Mouse (Mus musculus): Measurements from ENCODE around the gene Olfr613. TPM values are rescaled to one million over a fixed set of nuclear protein-coding genes. Genes with fewer than 3 reads are reported as not detected.
"Not testable (repeated sequence)": the region's sequence is repeated elsewhere in the genome, so short reads cannot be mapped to it uniquely, and the experiment has no call there.

Olfr613 gene
- polyA plus RNA-seq (2012; rRNA removed), result not detected in 2 replicates

DNA sequence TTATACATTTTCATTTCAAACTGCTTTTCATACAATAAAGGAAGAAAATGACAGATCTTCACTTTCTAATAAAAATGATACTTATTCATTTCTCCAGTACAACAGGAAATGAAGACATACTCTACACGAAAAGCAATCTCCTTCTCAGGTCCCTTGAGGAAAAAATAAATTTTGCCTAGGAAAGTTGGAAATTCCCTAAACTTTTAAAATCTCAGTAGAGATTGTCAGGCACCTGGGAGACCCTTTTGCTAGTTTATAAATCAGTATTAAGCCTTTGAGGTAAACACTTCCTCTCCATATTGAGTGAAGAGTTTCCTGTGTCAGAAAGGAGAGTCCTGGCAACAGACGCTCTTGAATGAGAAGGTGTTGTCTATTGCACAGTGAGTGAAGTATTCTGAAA is at the start of gene Olfr613:
Gene Olfr613, plus strand, starts transcription at position 301 of the 400 bp plus-strand sequence.
- no peak for TF ChIP-seq POLR2A (IDR thresholded peaks at IDR 0.05; ENCODE audit: low read depth, low read length)
- TF ChIP-seq CTCF (IDR thresholded peaks at IDR 0.05; ENCODE audit: extremely low read depth, insufficient read depth, insufficient read length, insufficient replicate concordance), result no peak
- Histone ChIP-seq H3K36me3 (ENCODE audit: control insufficient read depth, insufficient read depth, low read length) (no peaks in the 10 kb centered on the region), H3K4me3 (ENCODE audit: extremely low read depth, insufficient read depth, insufficient read length) (no peak within 1 kb of the TSS), H3K4me1 (ENCODE audit: control insufficient read depth, insufficient read depth, insufficient read length) (no peaks in the 10 kb centered on the region), H3K27ac (ENCODE audit: insufficient read depth, low read length) (no peak within 1 kb of the TSS), H3K27me3 (ENCODE audit: control insufficient read depth, insufficient read depth, low read length) (no peaks in the 10 kb centered on the region)
- WGBS, result 44% methylated on average over 2 of the region's 2 CpGs
- no peak for DNase-seq (ENCODE audit: low read depth in 1 of 2, low spot score in 2 of 2)

DNA sequence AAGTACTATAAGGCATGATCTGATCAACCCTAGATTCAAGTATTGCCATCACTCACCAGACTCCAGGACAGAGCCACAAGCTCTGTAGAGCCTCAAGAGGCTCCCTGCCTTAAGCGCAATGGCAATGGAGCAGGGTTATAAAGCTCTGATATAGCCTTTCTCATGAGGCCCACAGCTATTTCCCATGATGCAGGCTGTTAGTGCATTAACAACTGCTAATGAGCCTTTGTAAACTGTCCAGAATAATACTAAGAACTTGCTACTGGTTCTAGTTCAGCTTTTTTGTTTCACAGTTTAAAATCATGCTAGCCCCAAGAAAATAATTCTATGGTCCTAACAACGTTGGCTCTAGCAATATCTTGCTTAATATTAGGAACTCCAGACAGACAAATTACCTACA is 35.9 kb upstream of the Olfr613 start, which contains the start of gene Olfr610:
Gene Olfr610, minus strand, starts transcription at position 101 of the 400 bp plus-strand sequence.
- 89% methylated on average over 2 of the region's 2 CpGs for WGBS
- H3K36me3 ChIP-seq (ENCODE audit: control insufficient read depth, insufficient read depth, low read length), result no peaks in the 10 kb centered on the region
- TF ChIP-seq CTCF (IDR thresholded peaks at IDR 0.05; ENCODE audit: extremely low read depth, insufficient read depth, insufficient read length, insufficient replicate concordance) (no peak), POLR2A (IDR thresholded peaks at IDR 0.05; ENCODE audit: low read depth, low read length) (no peak)
- DNase-seq (ENCODE audit: low read depth in 1 of 2, low spot score in 2 of 2), result no peak
- no peak within 1 kb of the TSS for H3K27ac ChIP-seq (ENCODE audit: insufficient read depth, low read length)
- no peaks in the 10 kb centered on the region for H3K27me3 ChIP-seq (ENCODE audit: control insufficient read depth, insufficient read depth, low read length)
- H3K4me3 ChIP-seq (ENCODE audit: extremely low read depth, insufficient read depth, insufficient read length), result no peak within 1 kb of the TSS
- H3K4me1 ChIP-seq (ENCODE audit: control insufficient read depth, insufficient read depth, insufficient read length), result no peaks in the 10 kb centered on the region

DNA sequence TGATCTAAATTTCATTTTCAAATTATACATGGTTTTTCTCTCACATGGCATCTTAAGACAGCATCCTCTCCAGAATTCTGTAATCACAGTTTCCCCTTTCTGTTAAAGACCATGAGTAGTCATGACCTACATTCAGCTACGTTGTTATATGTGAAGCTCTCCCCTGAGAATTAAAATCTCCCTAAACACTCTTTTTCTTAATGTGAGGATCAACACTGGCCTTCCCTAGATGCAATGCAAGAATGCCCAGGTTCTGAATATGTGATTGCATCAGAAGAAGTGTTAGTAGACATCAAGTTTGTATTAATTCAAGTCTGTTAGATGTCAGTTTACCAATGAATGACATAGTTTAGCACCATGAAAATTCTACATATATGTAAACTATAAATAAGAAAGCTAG is 27.1 kb upstream of the Olfr613 start, which contains the start of gene Olfr611:
Gene Olfr611, minus strand, starts transcription at position 101 of the 400 bp plus-strand sequence.
- H3K27ac ChIP-seq (ENCODE audit: insufficient read depth, low read length); H3K36me3 ChIP-seq (ENCODE audit: control insufficient read depth, insufficient read depth, low read length); DNase-seq (ENCODE audit: low read depth in 1 of 2, low spot score in 2 of 2); H3K4me3 ChIP-seq (ENCODE audit: extremely low read depth, insufficient read depth, insufficient read length); H3K4me1 ChIP-seq (ENCODE audit: control insufficient read depth, insufficient read depth, insufficient read length); H3K27me3 ChIP-seq (ENCODE audit: control insufficient read depth, insufficient read depth, low read length): not testable (repeated sequence)
- 56% methylated on average over 1 of the region's 1 CpGs for whole genome bisulfite sequencing

DNA sequence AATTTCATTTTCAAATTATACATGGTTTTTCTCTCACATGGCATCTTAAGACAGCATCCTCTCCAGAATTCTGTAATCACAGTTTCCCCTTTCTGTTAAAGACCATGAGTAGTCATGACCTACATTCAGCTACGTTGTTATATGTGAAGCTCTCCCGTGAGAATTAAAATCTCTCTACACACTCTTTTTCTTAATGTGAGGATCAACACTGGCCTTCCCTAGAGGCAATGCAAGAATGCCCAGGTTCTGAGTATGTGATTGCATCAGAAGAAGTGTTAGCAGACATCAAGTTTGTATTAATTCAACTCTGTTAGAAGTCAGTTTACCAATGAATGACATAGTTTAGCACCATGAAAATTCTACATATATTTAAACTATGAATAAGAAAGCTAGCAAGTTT is 5.3 kb upstream of the Olfr613 start, which contains the start of gene Olfr612:
Gene Olfr612, minus strand, starts transcription at position 101 of the 400 bp plus-strand sequence.
- not testable (repeated sequence) for H3K4me1 ChIP-seq (ENCODE audit: control insufficient read depth, insufficient read depth, insufficient read length); DNase-seq (ENCODE audit: low read depth in 1 of 2, low spot score in 2 of 2); H3K4me3 ChIP-seq (ENCODE audit: extremely low read depth, insufficient read depth, insufficient read length); H3K27me3 ChIP-seq (ENCODE audit: control insufficient read depth, insufficient read depth, low read length); H3K27ac ChIP-seq (ENCODE audit: insufficient read depth, low read length); H3K36me3 ChIP-seq (ENCODE audit: control insufficient read depth, insufficient read depth, low read length)
- WGBS, result 84% methylated on average over 2 of the region's 2 CpGs

GRCm38 (mm10) chr7:103555779-103556178 is 7.9 kb downstream of the Olfr613 start, which contains the start of gene Olfr615:
TSS of gene Olfr615 (plus strand) at chr7:103556079.
- 88% methylated on average over 2 of the region's 2 CpGs for WGBS
- no peaks in the 10 kb centered on the region for H3K4me1 ChIP-seq (ENCODE audit: control insufficient read depth, insufficient read depth, insufficient read length)
- DNase-seq (ENCODE audit: low read depth in 1 of 2, low spot score in 2 of 2), result no peak
- no peaks in the 10 kb centered on the region for H3K27me3 ChIP-seq (ENCODE audit: control insufficient read depth, insufficient read depth, low read length)
- H3K27ac ChIP-seq (ENCODE audit: insufficient read depth, low read length), result no peak within 1 kb of the TSS
- H3K36me3 ChIP-seq (ENCODE audit: control insufficient read depth, insufficient read depth, low read length), result no peaks in the 10 kb centered on the region
- TF ChIP-seq POLR2A (IDR thresholded peaks at IDR 0.05; ENCODE audit: low read depth, low read length) (no peak), CTCF (IDR thresholded peaks at IDR 0.05; ENCODE audit: extremely low read depth, insufficient read depth, insufficient read length, insufficient replicate concordance) (no peak)
- no peak within 1 kb of the TSS for H3K4me3 ChIP-seq (ENCODE audit: extremely low read depth, insufficient read depth, insufficient read length)

DNA sequence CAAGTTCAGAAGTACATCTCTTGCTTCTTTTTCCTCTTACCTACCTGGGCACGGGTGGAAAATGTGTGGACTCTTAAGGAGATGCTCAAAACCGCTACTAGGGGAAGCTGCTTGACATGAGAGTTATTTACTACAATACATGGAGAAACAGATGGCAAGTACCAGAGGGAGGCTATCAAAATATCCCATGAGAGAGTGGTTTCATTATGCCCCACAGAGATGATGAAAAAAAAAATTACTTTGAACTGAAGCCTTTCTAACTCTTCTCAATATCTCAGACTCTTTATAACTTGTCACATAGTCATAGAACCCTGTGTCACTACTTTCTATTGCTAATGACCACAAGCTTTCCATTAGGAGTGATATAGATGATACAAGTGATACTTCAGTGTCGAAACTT is 21.2 kb downstream of the Olfr613 start, which contains the start of gene Olfr616:
Gene Olfr616, minus strand, starts transcription at position 101 of the 400 bp plus-strand sequence.
- 78% methylated on average over 3 of the region's 3 CpGs for WGBS
- no peaks in the 10 kb centered on the region for H3K27me3 ChIP-seq (ENCODE audit: control insufficient read depth, insufficient read depth, low read length)
- H3K36me3 ChIP-seq (ENCODE audit: control insufficient read depth, insufficient read depth, low read length), result no peaks in the 10 kb centered on the region
- H3K4me1 ChIP-seq (ENCODE audit: control insufficient read depth, insufficient read depth, insufficient read length), result no peaks in the 10 kb centered on the region
- TF ChIP-seq POLR2A (IDR thresholded peaks at IDR 0.05; ENCODE audit: low read depth, low read length) (no peak), CTCF (IDR thresholded peaks at IDR 0.05; ENCODE audit: extremely low read depth, insufficient read depth, insufficient read length, insufficient replicate concordance) (no peak)
- no peak for DNase-seq (ENCODE audit: low read depth in 1 of 2, low spot score in 2 of 2)
- H3K27ac ChIP-seq (ENCODE audit: insufficient read depth, low read length), result no peak within 1 kb of the TSS
- H3K4me3 ChIP-seq (ENCODE audit: extremely low read depth, insufficient read depth, insufficient read length), result no peak within 1 kb of the TSS

GRCm38 (mm10) chr7:103572761-103573160 is 24.9 kb downstream of the Olfr613 start, which contains the start of gene Olfr617:
TSS of gene Olfr617 (plus strand) at chr7:103573061.
- WGBS, result 81% methylated on average over 1 of the region's 1 CpGs
- no peak within 1 kb of the TSS for H3K4me3 ChIP-seq (ENCODE audit: extremely low read depth, insufficient read depth, insufficient read length)
- DNase-seq (ENCODE audit: low read depth in 1 of 2, low spot score in 2 of 2), result no peak
- TF ChIP-seq CTCF (IDR thresholded peaks at IDR 0.05; ENCODE audit: extremely low read depth, insufficient read depth, insufficient read length, insufficient replicate concordance) (no peak), POLR2A (IDR thresholded peaks at IDR 0.05; ENCODE audit: low read depth, low read length) (no peak)
- H3K27me3 ChIP-seq (ENCODE audit: control insufficient read depth, insufficient read depth, low read length), result no peaks in the 10 kb centered on the region
- no peaks in the 10 kb centered on the region for H3K36me3 ChIP-seq (ENCODE audit: control insufficient read depth, insufficient read depth, low read length)
- no peaks in the 10 kb centered on the region for H3K4me1 ChIP-seq (ENCODE audit: control insufficient read depth, insufficient read depth, insufficient read length)
- no peak within 1 kb of the TSS for H3K27ac ChIP-seq (ENCODE audit: insufficient read depth, low read length)

All from spleen, adult 2 months (tissue).